Mouse (Mus musculus) adrenal gland (tissue): ENCODE measurements around the gene Palm.

Experiments
- intact Hi-C: fragments of 180-260 bp; cut with DNase I; formaldehyde crosslinking; loops from one replicate; pipeline ENCODE4 v1.15.1; 2025

The Palm gene

DNA sequence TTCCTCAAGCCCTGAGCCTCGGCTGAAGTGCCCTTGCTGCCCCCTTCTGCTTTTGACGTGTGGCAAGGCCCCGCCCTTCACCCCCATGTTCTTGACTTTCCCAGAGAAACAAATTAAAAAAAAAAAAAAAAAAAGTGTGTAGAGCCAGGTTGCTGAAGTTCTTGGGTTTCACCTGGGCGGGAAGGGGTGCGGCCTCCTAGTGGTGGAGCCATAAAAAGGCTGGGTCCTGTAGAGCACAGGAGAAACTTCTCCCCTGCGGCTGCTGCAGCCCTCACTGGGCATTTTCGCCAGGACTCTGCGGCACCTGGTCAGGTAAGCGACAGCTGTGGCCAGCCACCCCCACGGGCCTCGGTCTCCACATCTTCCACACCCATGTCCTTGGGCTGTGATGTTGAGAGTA, 27.4 kb downstream of the Palm start, which contains the start of gene Misp:
Misp (plus strand) TSS at position 208 of the 400 bp plus-strand sequence.
- intact Hi-C loops = loop anchor here (5.0 kb wide), 1 partner anchor 38 kb away; no protein-coding TSS in a partner anchor

DNA sequence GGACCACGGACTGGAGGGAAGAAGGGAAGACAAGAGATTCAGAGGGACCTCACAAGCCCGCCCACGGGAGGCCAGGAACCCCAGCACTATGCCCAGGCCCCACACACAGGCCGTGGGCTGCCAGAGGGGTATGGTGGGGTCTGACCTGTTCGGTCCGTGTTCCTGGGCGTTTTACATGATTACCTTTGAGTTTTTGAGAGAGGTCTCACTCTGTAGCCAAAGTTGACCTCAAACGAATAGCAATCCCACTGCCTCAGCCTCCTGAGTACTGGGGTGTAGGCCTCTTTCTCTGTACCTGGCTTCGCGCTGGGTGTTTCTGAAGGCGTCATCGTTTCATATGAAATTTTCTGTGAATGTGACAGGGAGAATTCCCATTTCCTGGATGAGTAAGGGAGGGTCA, 28.4 kb downstream of the Palm start:
- intact Hi-C loops = loop anchor here (5.0 kb wide), 1 partner anchor 39 kb away; no protein-coding TSS in a partner anchor

DNA sequence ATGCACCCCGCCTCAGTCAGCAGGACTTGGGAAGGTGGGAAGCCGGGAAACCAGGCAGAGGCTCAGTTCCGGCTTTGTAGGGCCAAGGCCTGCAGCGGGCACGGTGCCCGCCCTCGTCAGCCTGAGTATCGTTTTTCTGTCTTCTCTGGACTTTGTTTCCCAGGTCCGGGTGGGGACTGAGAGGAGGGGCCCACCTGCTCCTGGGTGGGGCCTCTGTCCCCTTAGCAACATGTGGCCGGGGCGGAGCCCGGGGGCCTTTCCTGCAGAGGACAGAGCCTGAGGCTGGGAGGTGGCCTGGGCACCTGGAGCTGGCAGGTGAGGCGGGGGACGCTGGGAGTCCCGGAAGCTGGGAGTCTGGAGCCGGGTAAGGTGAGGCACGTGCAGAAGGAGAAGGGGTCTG, 29.0 kb downstream of the Palm start:
- intact Hi-C loops = loop anchor here (5.0 kb wide), 1 partner anchor 40 kb away; no protein-coding TSS in a partner anchor

DNA sequence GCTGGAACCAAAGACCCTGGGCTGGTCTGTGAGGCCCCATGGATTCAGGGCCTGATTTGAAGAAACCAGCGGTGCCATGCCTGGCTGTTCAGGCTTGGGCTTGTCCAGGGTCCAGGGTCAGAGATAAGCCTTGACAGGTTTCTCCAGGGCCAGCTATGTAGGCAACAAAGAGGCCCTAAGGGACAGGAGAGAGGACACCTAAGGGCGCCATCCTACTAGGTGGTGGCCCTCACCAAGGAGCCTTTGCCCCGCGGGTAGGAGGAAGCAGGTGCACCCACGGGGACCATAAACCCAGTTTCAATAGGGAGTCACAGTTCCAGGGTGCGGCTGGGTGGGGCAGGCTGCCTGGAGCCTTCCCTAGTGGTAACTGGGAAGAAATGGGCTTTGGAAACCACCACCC, 29.6 kb downstream of the Palm start:
- intact Hi-C loops = loop anchor here (5.0 kb wide), 1 partner anchor 41 kb away; no protein-coding TSS in a partner anchor

DNA sequence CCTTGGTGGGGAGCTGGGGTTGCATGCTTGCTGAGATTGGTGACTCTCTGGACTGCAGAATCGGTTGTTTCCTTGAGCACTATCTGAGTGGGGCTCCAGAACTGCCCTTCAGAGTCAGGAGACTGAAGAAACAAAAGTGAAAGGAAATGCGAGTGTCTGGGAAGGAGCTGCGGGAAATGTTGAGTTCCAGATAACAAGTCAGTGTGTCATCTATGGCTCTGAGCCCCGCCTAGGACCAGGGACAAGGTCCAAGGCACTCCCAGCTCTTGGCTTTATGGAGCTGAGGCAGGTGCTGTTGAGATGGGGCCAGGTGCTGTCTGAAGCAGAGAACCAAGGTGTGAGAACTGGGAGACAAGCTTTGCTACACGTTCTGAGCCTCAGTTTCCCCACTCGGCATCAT, 31.0 kb downstream of the Palm start:
- intact Hi-C loops = loop anchor here (5.0 kb wide), 1 partner anchor 42 kb away; no protein-coding TSS in a partner anchor

DNA sequence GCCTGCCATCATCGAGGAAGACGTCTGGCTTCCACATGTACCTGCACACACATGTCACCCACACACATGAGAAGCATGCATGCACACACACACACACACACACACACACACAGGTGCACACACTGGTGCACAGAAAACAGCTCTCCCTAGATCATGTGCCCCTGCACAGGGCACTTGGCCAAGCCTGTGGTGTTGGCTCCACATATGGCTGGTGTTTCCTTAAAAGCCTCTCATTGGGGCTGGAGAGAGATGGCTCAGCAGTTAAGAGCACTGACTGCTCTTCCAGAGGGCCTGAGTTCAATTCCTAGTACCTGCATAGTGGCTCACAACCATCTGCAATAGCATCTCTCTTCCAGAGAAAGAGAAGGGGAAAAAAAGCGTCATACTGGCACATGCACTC, 38.2 kb downstream of the Palm start:
- intact Hi-C loops = loop anchor here (5.0 kb wide), 3 partner anchors 36 to 126 kb away; no protein-coding TSS in a partner anchor

DNA sequence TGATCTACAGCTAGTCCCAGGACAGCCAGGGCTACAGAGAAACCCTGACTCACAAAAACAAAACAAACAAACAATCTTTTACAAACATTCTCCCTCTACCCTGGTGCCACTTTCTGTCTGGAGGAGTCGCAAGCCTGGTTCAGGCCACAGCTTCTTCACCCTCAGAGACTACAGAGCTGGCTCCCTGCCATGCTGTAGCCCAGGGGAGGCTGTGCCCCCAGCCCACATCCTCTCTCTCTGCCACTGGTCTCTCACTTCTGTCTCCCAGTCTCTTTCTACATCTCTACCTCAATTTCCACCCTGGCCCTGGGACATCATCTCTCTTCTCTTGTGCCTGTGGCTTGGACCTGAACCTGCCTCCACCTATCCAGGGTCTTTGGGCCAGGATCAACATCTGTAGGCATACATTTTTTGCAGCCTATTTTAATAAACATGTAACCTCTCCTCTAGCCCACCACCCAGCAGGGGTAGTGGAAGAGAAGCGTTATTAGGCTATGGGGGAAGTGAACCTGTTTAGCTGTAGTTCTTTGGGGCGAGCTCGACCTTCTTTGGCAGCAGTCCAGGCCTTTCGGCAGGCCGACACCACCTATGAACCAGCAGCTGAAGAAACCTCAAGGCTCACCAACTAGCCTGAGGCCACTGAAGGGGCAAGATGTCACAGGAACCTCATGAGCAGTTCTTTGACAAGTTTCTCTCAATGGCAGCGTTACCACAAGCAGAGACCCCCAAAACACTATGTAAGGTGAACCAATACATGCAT, 38.8 kb downstream of the Palm start:
- intact Hi-C loops = loop anchor here (5.0 kb wide), 3 partner anchors 35 to 125 kb away; no protein-coding TSS in a partner anchor

DNA sequence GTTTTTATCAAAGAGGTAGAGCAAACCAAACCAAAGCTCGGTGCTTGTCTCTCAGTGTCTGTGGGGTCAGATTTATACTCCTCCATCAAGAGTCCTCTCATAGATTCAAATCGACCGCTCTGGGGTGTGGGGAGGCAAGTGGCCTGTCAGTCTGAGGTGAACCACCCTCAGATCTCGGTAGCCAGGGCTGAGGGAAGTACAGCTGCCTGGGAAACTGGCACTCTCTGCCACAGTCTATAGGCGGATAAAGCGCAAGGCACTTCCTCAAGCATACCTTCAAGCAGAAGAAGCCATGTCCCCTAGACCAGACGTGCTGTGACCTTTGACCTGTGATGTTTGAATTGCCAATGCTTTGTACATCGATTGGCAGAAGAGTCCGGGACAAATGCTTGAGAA, 39.4 kb downstream of the Palm start:
- intact Hi-C loops = loop anchor here (5.0 kb wide), 3 partner anchors 35 to 125 kb away; no protein-coding TSS in a partner anchor

DNA sequence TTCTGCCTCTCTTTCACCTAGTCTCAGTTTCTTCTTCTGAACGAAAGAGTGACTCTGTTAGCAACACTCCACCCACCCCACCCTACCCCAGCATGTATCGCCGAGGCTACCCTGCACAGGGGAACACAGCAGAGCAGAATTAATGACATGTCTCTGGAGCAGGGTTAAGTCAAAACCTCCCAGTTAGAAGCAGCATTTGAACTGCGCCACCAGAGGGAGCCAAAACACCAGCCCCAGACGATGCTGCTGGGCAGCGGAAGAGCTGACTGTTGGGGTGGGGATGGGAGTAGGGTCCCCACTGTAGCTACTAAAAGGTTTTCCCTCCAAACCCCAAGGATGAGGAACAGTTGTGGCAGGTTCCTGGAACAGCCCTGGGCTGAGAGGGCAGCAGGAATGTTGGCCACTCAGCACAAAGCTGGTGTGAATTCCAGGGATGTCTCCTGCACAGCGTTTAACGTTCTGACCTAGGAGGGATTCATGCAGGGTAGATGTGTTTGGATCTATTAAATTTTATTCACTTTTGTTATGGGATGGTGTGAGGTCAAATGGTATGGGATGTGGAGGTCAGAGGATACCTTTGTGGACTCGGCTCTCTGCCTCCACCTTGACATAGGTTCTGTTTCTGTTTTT, 41.5 kb downstream of the Palm start:
- intact Hi-C loops = loop anchor here (1.0 to 5.0 kb wide), 4 partner anchors 32 to 122 kb away; no protein-coding TSS in a partner anchor

DNA sequence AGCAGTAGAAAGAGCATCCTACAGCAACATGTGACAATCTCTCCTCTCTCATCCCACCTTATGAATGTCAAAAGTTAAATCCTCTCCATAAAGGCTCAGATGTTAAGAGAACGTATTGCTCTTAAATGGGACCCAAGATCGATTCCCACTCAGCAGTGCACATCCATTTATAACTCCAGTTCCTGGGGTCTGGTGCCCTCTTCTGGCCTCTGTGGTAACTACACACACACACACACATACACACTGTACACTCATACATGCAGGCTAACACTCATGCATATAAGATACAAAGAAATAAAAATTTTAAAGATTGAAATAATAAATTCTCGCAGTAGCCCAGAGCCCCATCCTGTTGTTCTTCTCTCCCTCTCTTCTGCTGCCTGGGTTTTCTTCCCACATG, 43.5 kb downstream of the Palm start:
- intact Hi-C loops = no loop called here

DNA sequence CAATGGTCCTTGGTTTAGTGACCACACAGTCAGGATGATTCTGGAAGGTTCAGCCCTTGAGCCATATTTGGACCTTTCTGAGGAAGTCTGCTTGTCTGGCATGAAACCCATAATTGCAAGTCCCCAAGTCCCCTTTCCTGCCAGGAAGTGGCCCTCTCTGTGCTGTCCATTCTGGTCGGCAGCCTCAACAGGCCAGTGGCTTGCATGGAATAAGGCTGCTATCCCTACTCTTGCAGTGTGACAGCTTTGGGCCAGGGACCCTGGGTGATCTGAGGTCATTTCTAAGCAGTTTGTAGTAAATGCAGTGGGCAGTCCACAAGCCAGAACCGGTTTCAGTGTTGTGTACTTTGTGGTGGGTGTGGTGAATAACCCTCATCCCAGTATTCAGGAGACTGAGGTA, 44.8 kb downstream of the Palm start:
- intact Hi-C loops = no loop called here

DNA sequence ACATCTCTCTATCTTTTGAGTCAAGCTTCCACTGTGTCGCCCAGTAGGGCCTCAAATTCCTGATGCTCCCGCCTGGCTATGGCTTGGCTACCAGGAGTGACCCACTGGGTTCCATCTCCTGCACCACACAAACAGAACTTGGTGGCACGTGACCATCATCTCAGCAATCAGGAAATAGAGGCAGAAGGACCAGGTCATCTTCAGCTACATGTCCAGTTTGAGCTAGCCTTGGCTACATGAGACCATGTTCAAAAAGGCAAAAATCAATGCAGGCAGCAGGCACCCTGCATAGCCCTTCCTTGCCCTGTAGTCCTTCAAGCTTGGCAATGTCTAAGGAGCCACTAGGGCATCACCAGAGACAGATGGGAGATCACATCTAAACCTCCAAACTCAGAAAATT, 46.7 kb downstream of the Palm start:
- intact Hi-C loops = no loop called here

DNA sequence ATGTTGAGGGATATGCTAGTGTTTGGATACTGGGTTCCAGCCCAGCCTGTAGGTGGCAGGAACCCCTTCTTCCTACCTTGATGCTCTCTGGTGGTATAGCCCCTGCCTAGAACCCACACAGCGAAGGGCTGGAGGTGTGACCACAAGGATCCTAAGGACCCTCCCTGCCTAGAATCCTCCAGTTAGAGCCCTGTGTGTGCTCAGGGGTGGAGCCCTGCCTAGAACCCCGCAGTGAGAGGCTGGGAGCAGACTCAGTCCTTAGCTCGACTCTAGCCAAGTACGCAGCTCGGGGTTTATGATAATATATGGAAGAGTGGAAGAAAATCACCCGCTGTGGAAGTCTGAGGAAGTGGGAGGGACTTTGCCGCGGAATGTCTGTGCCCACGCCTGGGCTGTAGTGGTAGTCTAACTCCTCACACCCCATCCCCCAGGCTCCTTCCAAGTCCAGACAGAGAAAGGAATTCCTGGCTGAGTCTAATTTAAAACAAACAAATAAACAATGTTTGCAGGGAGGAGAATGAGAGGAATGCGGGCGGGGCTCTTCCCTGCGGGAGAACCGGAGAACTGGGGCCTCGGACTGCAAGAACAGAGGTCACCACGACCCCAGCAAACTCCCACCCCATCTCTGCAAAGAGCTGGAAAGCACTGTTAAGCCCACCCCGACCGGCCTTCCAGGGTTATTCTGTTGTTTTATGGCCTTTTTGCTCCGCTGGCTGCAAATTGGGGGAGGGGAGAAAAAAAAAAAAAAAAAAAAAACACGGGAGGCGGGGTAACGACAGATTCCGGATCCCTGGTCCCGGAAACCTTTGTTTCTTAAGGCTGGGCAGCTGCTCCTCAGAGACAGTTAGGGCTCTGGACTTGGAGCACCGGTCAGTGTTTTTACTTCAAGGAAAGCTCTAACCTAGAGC, 47.5 kb downstream of the Palm start:
- intact Hi-C loops = no loop called here

DNA sequence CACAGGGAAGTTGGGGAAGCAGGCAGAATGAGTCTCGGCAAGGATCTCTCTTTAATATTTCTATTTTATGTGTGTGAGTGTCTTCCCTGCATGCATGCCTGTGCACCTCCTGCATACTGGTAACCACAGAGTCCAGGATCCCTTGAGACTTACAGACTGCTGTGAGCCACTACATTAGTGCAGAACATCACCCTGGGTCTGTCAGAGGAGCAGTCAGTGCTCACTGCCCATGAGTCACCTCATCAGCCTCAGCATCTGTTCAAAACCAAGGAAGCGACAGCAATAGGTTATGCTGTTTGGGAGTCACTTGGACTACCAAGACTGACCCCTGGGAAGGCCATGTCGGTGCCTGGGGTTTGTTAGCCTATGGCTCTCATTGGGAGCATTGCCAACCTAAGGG, 49.0 kb downstream of the Palm start:
- intact Hi-C loops = no loop called here

DNA sequence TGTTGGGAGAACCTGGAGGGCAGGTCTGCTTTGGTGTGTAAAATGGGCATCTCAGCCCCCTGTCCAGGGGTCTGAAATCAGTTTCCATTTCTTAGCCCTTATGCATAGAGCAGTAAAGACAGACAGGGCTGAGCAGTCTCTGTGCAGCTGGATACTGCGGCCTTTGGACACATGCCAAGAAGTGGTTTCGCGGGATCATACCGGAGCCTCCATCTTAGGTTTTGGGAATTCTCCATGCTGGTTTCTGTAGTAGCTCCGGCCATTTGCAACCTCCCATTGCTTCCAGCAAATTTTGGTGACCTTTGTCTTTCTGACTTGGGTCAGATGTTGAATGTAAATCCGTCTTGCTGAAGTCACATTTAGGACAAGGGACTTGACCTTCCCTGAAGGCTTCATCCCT, 50.1 kb downstream of the Palm start:
- intact Hi-C loops = no loop called here

DNA sequence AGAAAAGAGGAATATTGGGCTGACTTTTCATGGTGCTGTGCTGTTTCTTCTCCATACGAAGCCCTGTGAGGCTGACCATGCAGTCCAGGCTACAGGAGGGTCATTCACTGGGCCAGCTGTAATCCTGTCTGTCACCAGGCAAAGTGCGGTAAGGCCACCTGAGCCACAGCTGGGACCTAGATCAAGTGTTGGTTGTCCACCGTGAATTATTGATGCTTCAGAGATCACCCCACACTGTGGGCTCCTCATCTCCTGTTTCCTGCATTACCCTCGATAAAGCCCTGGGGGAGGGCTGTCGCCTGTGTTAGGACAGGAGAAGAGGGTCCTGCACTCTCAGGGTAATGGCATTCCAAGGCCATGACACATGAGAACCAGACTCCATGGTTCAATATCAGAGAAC, 53.2 kb downstream of the Palm start:
- intact Hi-C loops = no loop called here

DNA sequence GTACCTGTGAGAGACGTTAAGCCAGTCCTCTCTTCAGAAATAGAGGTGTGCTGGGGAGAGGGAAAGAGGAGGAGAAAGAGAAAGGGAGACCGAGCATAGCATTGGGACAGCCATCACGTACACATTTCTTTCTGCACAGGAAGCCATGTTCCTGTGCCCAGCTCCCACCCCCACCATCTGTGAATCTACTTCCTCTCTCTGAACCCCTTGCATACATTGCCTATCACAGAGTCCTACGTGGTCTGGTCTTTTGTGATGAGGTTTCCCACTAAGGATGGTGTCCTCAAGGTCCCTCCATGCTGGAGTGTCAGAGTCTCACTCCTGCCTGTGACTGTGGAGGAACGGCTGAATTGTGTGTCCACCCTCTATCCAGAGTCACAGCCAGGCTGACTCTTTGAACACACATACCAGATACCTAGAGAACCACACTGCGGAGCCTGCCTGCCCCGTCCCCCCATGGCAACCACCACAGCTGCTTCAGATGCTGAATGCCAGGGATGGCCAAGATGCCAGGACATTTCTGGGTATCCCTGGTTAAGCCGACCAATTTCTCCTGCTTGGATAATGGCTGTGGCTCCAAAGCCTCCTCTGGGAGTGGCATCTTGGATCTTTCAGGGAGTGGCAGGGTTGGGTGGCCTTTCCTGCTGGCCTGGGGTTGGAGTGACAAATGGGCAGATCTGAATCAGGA, 56.7 kb downstream of the Palm start:
- intact Hi-C loops = no loop called here

DNA sequence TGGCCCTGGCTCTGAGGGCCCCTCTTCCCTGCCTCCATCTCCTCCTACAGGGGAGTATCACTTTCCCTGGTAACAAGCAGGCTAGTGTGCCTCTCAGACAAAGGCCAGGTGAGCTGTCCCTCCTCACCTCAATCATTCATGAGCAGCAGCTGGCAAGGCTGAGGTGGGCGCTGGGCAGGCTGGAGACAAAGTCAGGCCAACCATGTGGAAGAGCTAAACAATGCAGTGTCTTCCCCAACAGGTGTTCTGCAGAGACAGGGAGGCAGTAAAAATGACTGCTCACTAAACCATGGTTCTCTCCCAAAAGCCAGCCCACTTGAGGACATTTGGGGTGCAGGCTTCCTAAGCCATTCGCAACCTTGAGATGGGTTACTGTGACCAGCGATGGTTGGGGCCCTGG, 58.3 kb downstream of the Palm start:
- intact Hi-C loops = no loop called here

DNA sequence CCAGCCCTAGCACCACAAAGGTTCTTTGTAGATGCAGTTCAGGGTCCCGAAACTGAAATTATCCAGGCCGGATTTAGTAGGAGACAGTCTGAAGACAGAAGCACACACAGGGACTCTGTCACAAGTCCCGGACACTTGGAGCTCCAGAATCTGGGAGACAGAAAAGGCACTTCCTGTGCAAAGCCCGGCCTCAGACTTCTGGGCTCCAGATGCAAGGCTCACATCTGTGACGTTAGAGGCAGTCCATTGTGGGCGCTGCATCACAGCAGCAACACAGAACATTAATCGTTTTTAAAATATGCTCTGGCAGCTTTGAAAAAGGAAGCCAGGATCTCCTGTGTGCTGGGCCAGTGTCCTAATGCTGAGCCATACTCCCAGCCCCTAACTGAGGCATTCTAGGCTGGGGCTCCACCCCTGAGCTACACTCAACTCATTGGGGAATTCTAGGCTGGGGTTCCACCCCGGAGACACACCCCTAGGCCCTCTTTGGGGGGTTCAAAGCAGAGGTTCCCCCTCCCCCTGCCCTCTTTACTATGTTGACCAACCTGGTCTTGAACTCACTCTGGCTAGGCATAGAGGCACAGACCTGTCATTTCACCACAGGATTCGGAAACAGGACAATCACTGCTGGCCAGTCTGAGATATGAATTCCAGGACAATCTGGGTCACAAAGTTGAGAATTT, 58.9 kb downstream of the Palm start:
- intact Hi-C loops = no loop called here

DNA sequence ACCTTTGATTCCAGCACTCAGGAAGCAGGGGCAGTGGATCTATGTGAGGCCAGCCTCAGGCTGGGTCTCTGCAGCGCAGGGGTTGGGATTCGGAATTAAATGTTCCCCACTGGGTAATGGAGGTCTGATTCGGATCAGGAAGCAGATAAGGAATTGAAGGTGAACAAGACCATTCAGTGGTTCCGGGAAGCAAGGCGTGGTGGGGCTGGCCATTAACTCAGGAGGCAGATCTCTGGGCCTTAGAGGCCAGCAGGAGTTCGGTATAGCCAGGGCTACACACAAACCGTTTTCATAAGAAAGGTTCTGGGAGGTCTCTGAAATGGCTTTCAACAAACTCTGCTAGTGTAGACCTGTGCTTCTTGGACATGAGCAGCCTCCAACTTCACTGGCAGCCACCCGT, 59.5 kb downstream of the Palm start:
- intact Hi-C loops = no loop called here
